Mouse (Mus musculus): ENCODE data around the gene Ttl.

GRCm38 (mm10) chr2:129129412-129129929 lies 63.7 kb downstream of the Ttl start, which contains the start of gene Chchd5:
- TF ChIP-seq CTCF (IDR thresholded peaks at IDR 0.05; ENCODE audit: extremely low read depth, insufficient read depth, insufficient read length, insufficient replicate concordance) (no peak), POLR2A (IDR thresholded peaks at IDR 0.05; ENCODE audit: low read depth, low read length) (peak; percentile 45)

Data from spleen, adult 2 months (tissue).